Mouse (Mus musculus) left cerebral cortex, postnatal 10 days (tissue): Measurements from ENCODE around the gene Trat1. TPM values are rescaled to one million over a fixed set of nuclear protein-coding genes. Genes with fewer than 3 reads are reported as not detected.
A peak's percentile ranks its signal among the peaks of the same experiment; 100 is the strongest.

Source experiments
- DNase-seq, 2 experiments: peaks; one replicate each; pipeline ENCODE4 v3.0.0; 2021 to 2022; ENCODE audit warnings: low spot score in 2 of 2, mixed read lengths in 1 of 2; ENCODE audit errors: extremely low spot score in 1 of 2
- intact Hi-C: fragments of 180-260 bp; cut with DNase I; formaldehyde crosslinking; loops from one replicate; pipeline ENCODE4 v1.15.1; 2025
- total RNA-seq, 2 experiments: library from RNA; stranded (reverse); gene quantifications; 2 replicates each; pipeline ENCODE4 v1.2.3; 2021

The Trat1 gene
- total RNA-seq = under 1 TPM in 1 of 2 experiments, not detected in 1; 0.41 TPM

DNA sequence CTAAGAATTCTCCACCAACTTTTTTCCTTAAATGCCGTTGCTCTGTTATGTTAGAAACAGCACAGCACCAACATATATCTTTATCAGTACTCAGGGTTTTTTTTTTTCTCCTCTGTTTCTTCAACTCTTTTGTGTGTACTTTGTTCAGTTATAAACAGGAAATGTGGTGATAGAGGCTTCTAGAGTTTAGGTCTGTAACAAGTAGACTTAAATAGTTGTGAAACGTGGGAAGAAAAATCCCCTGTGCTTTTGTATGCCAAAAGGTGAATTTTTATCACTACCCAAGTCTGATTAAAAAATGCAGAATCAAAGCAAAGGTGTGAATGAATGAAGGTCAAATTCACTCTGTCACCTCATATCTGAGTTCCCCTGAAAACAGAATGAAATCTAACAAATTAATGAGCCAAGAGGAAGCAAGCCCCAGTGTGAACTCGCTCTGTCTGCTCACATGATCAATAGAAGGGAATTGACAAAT, at the start of gene Trat1:
Gene Trat1 (minus strand): TSS at position 51 of the 475 bp plus-strand sequence.
- no peak for DNase-seq
- intact Hi-C loops = no loop called here

DNA sequence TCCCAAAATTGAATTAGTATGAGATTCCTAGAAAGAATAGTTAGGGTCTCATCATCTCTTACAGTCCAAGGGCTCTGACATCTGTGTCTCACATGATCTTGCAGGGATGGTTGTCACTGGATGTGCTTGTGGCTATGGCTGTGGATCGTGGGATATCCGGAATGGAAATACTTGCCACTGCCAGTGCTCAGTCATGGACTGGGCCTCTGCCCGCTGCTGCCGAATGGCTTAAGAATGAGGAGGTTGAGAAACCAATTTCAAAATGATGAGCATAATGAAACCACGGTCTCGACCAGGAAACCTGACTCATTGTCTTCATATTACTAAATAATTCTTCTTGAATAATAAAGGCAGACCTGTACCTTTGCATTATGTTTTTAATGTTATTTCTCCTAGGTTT, 46.7 kb upstream of the Trat1 start:
- intact Hi-C loops = no loop called here
- no peak for DNase-seq

DNA sequence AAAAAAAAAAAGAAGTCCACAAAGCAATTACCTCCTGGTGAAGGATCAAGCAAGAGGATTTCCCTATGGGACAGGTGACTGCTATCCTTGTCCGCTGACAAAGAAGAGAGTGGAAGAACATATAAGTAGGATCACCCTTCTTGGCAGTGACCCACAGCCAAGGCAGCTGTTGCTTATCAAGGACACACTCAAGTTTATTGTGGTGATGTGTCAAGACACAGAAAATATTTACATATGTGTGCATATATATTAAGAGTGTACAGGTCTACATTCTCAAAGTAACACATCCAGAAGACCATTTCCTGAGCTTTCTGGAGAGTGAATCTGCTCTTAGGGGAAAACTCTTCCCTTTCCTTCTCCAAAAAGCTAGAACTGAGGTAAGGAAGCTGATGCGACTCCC, 44.9 kb upstream of the Trat1 start, which contains the start of gene Retnlb:
Gene Retnlb (plus strand): TSS at position 162 of the 400 bp plus-strand sequence.
- intact Hi-C loops = no loop called here
- DNase-seq = no peak

- no peak for DNase-seq
Measured at GRCm38 (mm10) chr16:48811881-48812436, 40.1 kb upstream of the Trat1 start.

GRCm38 (mm10) chr16:48809374-48809773, 37.6 kb upstream of the Trat1 start:
- intact Hi-C loops = no loop called here
- no peak for DNase-seq

More at GRCm38 (mm10) chr16:48811881-48812436, 40.1 kb upstream of the Trat1 start:
- intact Hi-C loops = no loop called here

DNA sequence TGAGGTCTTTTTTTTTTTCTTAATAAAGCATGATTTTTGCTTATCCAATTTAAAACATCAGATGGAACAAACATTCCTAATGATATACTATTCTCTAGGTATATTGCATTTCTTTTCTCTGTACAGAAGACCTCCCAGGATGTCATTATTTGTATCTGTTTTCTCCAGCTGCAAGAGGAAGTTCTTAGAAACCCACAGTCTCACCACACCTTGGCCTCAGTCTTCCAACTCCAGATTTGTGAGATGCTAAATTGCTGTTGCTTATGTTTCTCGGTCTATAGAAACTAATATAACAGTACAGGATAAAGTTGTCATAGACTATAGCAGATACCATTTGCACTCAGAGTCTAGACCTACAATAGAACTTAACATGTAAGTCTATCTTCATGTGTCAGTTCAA, 34.7 kb upstream of the Trat1 start:
- DNase-seq = no peak
- intact Hi-C loops = no loop called here

GRCm38 (mm10) chr16:48805412-48805811, 33.6 kb upstream of the Trat1 start:
- intact Hi-C loops = no loop called here
- no peak for DNase-seq

GRCm38 (mm10) chr16:48800906-48801305, 29.1 kb upstream of the Trat1 start:
- intact Hi-C loops = no loop called here
- DNase-seq = no peak

GRCm38 (mm10) chr16:48799470-48799869, 27.6 kb upstream of the Trat1 start:
- intact Hi-C loops = no loop called here
- DNase-seq = no peak

GRCm38 (mm10) chr16:48798285-48798684, 26.5 kb upstream of the Trat1 start:
- DNase-seq = no peak
- intact Hi-C loops = no loop called here

DNA sequence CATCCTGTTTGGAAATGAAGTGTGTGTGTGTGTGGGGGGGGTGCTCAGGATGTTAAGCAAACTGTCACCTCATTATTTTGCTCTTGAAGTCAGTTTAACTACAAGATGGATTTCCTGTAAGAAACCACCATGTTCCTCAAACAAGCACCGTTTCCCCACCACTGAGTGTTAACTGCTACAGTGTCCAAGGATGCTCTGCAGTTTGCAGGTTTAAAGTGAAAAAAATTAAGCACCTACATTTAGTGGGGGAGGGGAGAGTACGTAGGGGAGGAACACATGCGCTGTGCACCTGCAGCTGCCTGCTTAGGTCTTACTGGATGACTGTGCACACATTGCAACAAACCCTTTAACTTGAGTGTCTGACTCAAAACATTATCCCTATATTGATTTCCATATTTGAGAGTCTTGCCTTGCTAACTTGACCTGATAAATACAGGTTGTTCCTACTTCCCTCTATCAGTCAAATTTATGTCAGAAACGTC, 16.9 kb upstream of the Trat1 start:
- intact Hi-C loops = no loop called here
- no peak for DNase-seq

DNA sequence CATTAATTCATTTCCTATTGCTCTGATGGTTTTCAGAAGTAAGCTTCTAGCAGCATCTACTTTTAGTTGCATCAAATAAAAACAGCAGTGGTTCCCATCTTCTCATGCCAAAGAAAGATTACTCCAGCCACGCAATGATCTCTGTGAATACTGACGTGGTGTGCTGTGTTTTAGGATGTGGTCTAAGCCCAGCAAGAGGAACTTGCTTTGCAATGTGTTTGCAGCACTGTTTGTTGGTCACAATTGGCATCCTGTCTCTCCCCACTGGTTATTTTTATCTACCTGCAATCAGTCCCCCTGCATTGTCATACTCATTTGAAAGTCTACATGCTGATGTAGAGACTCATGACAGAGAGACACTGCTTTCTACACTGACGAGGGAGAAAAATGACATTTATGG, 14.4 kb upstream of the Trat1 start:
- DNase-seq = no peak
- intact Hi-C loops = no loop called here

DNA sequence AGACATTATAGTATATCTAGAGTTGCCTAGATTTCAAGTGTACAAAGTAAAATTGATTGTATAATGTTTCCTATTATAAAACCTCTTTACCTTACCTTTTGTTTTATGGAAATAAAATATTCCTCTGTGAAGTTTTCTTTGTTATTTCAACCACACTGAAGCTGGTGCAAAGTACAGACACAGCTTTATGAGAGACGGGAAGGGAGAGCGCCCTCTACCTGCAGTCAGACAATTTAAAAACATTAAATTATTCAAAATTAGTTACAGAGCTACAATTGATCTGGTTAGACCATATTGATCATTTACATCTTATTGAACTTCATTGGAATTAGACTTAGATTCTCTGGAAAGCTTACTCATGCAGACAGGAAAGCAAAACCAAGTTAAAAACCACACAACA, 5.4 kb upstream of the Trat1 start:
- intact Hi-C loops = no loop called here

GRCm38 (mm10) chr16:48769183-48769582, 2.6 kb downstream of the Trat1 start:
- DNase-seq = no peak
- intact Hi-C loops = no loop called here

More for the DNA sequence above, 5.4 kb upstream of the Trat1 start:
- no peak for DNase-seq

- intact Hi-C loops = no loop called here
- no peak for DNase-seq
Measured at GRCm38 (mm10) chr16:48760643-48761481, 11.0 kb downstream of the Trat1 start.

GRCm38 (mm10) chr16:48750145-48750827, 21.5 kb downstream of the Trat1 start:
- intact Hi-C loops = no loop called here
- DNase-seq = peak in 1 of 2 experiments; percentile 5

DNA sequence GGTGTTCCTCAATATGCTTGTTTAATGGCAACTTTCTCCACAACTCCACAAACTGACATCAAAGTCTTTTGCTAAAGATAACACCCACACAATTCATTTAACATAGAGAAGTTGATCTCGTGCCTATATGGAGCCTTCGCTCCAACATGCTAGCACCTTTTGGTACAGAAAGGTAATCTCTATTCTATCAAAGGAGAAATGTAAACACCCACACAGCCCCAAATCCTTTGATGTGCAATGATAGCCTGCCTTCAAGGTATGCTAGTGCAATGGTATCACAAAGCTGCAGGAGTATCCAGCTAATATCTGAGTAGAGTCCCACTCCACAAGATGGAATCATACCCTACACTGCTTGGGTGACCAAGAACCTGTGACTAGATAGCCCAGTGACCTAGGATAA, 26.4 kb downstream of the Trat1 start:
- intact Hi-C loops = no loop called here

DNA sequence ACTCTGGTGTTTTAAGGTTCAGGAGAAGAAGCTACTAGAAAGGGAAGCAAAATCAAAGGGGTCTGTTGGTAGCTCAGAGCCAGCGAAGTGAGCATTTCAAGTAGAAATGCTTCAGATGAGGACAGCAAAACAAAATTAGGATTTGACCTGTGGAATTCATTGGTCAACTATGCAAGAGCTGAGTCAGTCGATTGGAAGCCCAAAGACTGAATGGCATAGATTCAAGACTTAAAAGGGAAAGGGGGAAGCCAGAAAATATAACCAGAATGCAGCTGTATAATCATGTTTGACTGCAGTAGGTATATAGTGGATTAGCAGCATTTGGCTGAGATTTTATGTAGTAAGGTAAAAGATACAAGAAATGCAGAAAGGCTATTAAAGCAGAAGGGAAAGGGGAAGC, 26.8 kb downstream of the Trat1 start:
- no peak for DNase-seq
- intact Hi-C loops = no loop called here

More for the DNA sequence above, 26.4 kb downstream of the Trat1 start:
- no peak for DNase-seq

- no peak for DNase-seq
Measured at GRCm38 (mm10) chr16:48741549-48741948, 30.3 kb downstream of the Trat1 start.

More at GRCm38 (mm10) chr16:48741549-48741948, 30.3 kb downstream of the Trat1 start:
- intact Hi-C loops = no loop called here
